Mouse (Mus musculus) heart, adult 2 months (tissue): ENCODE data around the gene Cd320.

Experiments used
- CTCF ChIP-seq: fragments of 200-600 bp; IDR thresholded peaks from 2 replicates; pipeline ENCODE4 v1.8.1; 2022; ENCODE audit warnings: antibody characterized with exemption, mild to moderate bottlenecking, moderate library complexity
- EP300 ChIP-seq: fragments of 200-500 bp; IDR thresholded peaks from 2 replicates; pipeline ENCODE4 v1.6.1; 2011; ENCODE audit warnings: low read depth, low read length, control low read depth; ENCODE audit not compliant: insufficient read depth
- POLR2A ChIP-seq: fragments of 200-500 bp; IDR thresholded peaks from 2 replicates; pipeline ENCODE4 v1.6.1; 2011; ENCODE audit warnings: mild to moderate bottlenecking, low read depth, low read length, control low read depth; ENCODE audit not compliant: insufficient read depth

GRCm38 (mm10) chr17:33857816-33858215 is 14.9 kb downstream of the Cd320 start:
- TF ChIP-seq CTCF (no peak), POLR2A (no peak), EP300 (no peak)
